Mouse (Mus musculus) midbrain, embryonic 13.5 days (tissue): ENCODE measurements around the gene Timp1. TPM values are rescaled to one million over a fixed set of nuclear protein-coding genes. Genes with fewer than 3 reads are reported as not detected.

ENCODE experiments used
- microRNA-seq: library from miRNA; unstranded; fragments of <30 nt; microRNA quantifications from one replicate; pipeline ENCODE4, GENCODE M21; 2016
- polyA plus RNA-seq: library from polyadenylated mRNA; unstranded; fragments of >200 nt; fragmentation: Nextera tagmentation; extraction: Ambion mirVana; gene quantifications from 2 replicates; pipeline ENCODE4 v1.2.1, GENCODE M21; 2015

The Timp1 gene
- polyA plus RNA-seq, 1 experiment from 2014 or later, result 3.5 TPM

Small RNAs within 50 kb of the gene (microRNA-seq; reads per million reads assigned to microRNA genes)
- gene Gm24824, result not detected
- 0.82 reads per million for gene Mir5617

Other genes starting within 250 kb of the Timp1 start
- 418 and 425 TPM in 2 replicates for gene Uba1, start 211.8 kb upstream of the Timp1 start, polyA plus RNA-seq
- 112 and 128 TPM in 2 replicates for gene Cdk16, start 182.2 kb upstream of the Timp1 start, polyA plus RNA-seq
- gene Usp11, start 166.3 kb upstream of the Timp1 start, polyA plus RNA-seq, result 100.0 and 101 TPM in 2 replicates
- 245 and 255 TPM in 2 replicates for gene Araf, start 72.4 kb upstream of the Timp1 start, polyA plus RNA-seq
- gene Syn1, start 50.8 kb downstream of the Timp1 start, polyA plus RNA-seq, result 26.5 and 30.8 TPM in 2 replicates
- 5.3 and 7.4 TPM in 2 replicates for gene Cfp, start 61.4 kb downstream of the Timp1 start, polyA plus RNA-seq
- 20.9 and 23.4 TPM in 2 replicates for gene Elk1, start 80.4 kb downstream of the Timp1 start, polyA plus RNA-seq
- gene Uxt, start 91.9 kb downstream of the Timp1 start, polyA plus RNA-seq, result 46.1 and 48.8 TPM in 2 replicates
- gene Zfp182, start 192.2 kb downstream of the Timp1 start, polyA plus RNA-seq, result 9.3 and 11.1 TPM in 2 replicates
- gene Spaca5, start 198.2 kb downstream of the Timp1 start, polyA plus RNA-seq, result not detected in 2 replicates
- gene Zfp300, start 219.4 kb downstream of the Timp1 start, polyA plus RNA-seq, result 3.5 and 4.1 TPM in 2 replicates
- not detected in 2 replicates for gene Ssxa1, start 245.7 kb downstream of the Timp1 start, polyA plus RNA-seq